Mouse (Mus musculus) adrenal gland, postnatal 4 days (tissue): ENCODE data around the gene Padi3. TPM values are rescaled to one million over a fixed set of nuclear protein-coding genes. Genes with fewer than 3 reads are reported as not detected.
A peak's percentile ranks its signal among the peaks of the same experiment; 100 is the strongest.

Source experiments
- DNase-seq, 2 experiments: peaks; one replicate each; pipeline ENCODE4 v3.0.0; 2021 to 2022; ENCODE audit warnings: low spot score in 2 of 2, mixed read lengths in 2 of 2
- total RNA-seq, 2 experiments: library from RNA; stranded (reverse); gene quantifications; 2 replicates each; pipeline ENCODE4 v1.2.3; 2021

The Padi3 gene
- total RNA-seq, 2 experiments from 2014 or later = not detected

- DNase-seq = no peak
Measured at GRCm38 (mm10) chr4:140815996-140816917, 5.8 kb upstream of the Padi3 start.

- DNase-seq = no peak
Measured at GRCm38 (mm10) chr4:140815496-140815895, 5.0 kb upstream of the Padi3 start.

- no peak for DNase-seq
Measured at GRCm38 (mm10) chr4:140814241-140815225, 4.1 kb upstream of the Padi3 start.

GRCm38 (mm10) chr4:140813358-140814185 is 3.1 kb upstream of the Padi3 start:
- DNase-seq = no peak

GRCm38 (mm10) chr4:140812609-140813008 is 2.2 kb upstream of the Padi3 start:
- DNase-seq = no peak

- DNase-seq = no peak
Measured at GRCm38 (mm10) chr4:140812191-140812590, 1.7 kb upstream of the Padi3 start.

GRCm38 (mm10) chr4:140809118-140809517 is 1.3 kb downstream of the Padi3 start:
- DNase-seq = no peak

GRCm38 (mm10) chr4:140804601-140805000 is 5.8 kb downstream of the Padi3 start:
- DNase-seq = no peak

GRCm38 (mm10) chr4:140801364-140801763 is 9.1 kb downstream of the Padi3 start:
- DNase-seq = no peak

- DNase-seq = no peak
Measured at GRCm38 (mm10) chr4:140796786-140797185, 13.7 kb downstream of the Padi3 start.

GRCm38 (mm10) chr4:140794678-140795077 is 15.8 kb downstream of the Padi3 start:
- DNase-seq = no peak

GRCm38 (mm10) chr4:140793795-140794194 is 16.7 kb downstream of the Padi3 start:
- no peak for DNase-seq

- DNase-seq = no peak
Measured at GRCm38 (mm10) chr4:140792584-140792983, 17.9 kb downstream of the Padi3 start.

GRCm38 (mm10) chr4:140791071-140791470 is 19.4 kb downstream of the Padi3 start:
- no peak for DNase-seq

- DNase-seq = no peak
Measured at GRCm38 (mm10) chr4:140789983-140790382, 20.5 kb downstream of the Padi3 start.

GRCm38 (mm10) chr4:140788983-140789382 is 21.5 kb downstream of the Padi3 start:
- peak; percentile 51 to 59 for DNase-seq

GRCm38 (mm10) chr4:140788264-140788663 is 22.2 kb downstream of the Padi3 start:
- no peak for DNase-seq

- no peak for DNase-seq
Measured at GRCm38 (mm10) chr4:140787414-140787813, 23.0 kb downstream of the Padi3 start.

- DNase-seq = no peak
Measured at GRCm38 (mm10) chr4:140785217-140785616, 25.2 kb downstream of the Padi3 start.

- DNase-seq = no peak
Measured at GRCm38 (mm10) chr4:140784292-140784945, 26.0 kb downstream of the Padi3 start.
